Mouse (Mus musculus): Measurements from ENCODE around the gene Ranbp17. TPM values are rescaled to one million over a fixed set of nuclear protein-coding genes. Genes with fewer than 3 reads are reported as not detected.

The Ranbp17 gene
- polyA plus RNA-seq (2016; fragmentation: Nextera tagmentation; extraction: Ambion mirVana): 7.8 and 8.6 TPM in 2 replicates

DNA sequence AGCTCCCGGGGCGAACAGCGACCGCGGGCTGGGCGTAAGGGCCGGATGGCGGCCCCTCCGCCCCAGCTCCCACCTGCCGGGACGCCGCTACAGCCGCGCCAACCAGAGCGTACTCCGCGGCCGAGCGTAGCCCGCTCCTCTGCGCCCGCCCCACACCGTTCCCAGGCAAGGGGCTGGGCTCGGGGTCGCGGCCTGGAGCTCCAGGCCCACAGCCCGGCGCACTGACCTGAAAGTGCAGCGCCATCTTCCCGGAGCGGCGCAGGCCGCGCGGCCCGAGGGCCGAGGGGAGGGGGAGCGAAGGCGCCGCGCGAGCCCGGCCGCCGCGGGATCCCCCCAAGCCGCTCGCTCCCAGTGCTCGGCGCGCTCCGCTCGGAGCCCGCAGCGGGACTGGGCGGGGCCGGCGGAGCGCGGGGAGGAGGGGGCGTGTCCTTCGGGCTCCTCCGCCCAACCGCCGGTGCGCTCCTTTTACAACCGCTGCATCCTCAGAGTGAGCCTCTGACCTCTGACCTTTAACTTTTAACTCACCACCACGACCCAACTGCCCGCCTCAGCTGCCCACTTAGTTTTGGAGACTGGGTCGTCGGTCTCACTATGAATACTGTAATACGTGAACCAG, at the start of gene Ranbp17:
Gene Ranbp17 (minus strand): TSS at position 371 of the 616 bp plus-strand sequence.
- Histone ChIP-seq H3K36me3 (no peaks in the 10 kb centered on the region), H3K27me3 (ENCODE audit: low read depth, poor library complexity, severe bottlenecking) (no peaks in the 10 kb centered on the region), H3K4me1 (0 out of 2 replicates have a peak, but pooled peaks cover 3% of the 10 kb centered on the region), H3K4me3 (peak within 1 kb of the TSS; percentile 95), H3K27ac (peak within 1 kb of the TSS; percentile 95), H3K9me3 (replicated peaks) (no peaks in the 10 kb centered on the region)
- DNase-seq (ENCODE audit: low spot score): peak; percentile 82
- 2% methylated on average over 64 of the region's 72 CpGs for WGBS

DNA sequence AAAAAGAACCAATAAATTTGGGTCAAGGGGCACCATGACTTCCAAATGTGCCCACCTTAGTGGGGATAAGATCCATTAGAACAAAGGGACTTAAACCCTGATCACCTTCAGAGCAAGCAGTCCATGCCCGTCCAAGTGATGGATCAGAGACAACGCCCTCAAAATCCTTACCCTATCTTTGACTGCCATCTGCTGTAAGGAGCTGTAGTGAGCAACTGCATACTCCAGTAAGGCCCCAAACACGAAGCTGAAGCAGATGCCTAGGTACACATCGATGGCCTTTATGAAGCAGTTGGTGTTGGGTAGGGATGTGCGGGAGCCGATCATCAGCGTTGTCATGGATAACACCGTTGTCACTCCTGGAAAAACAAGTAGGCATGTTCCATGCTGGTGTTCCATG, 40.6 kb upstream of the Ranbp17 start:
- no peak for DNase-seq (ENCODE audit: low spot score)
- Histone ChIP-seq H3K4me3 (no peak overlapping the region), H3K4me1 (no peaks in the 10 kb centered on the region), H3K9me3 (replicated peaks) (no peaks in the 10 kb centered on the region), H3K27ac (no peak overlapping the region), H3K36me3 (no peaks in the 10 kb centered on the region), H3K27me3 (ENCODE audit: low read depth, poor library complexity, severe bottlenecking) (no peaks in the 10 kb centered on the region)
- 82% methylated on average over 8 of the region's 8 CpGs for WGBS

DNA sequence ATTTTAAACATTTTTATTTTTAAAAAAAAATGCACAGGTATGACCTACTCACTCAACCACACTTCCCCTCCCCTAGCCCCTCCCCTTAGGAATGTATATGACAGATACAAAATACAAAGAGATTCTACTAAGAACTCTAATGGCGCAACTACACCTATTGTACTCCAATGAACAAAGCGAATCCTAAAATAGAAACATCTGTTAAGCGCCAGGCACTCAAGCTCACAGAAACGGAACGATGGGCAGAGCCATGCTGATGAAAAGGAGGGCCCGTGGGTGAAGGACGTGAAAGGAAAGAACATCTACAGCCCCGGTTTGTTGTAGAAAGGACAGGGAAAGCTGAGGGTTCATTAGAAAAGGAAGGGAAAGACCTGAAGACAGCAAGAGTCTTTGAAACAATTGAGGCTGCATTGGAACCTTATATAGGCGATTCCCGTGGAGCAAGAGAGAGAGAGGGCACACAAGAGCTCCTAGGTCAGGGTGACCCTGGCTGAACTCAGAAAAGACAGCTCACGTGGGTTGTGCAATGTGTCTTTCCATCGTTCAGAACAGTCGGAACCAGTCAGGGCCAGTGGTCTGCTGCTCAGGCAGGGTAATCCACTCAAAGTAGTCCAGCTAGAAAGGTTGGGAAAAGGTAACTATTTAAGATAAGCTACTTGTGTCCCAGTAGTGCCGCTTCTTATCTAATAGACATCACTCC, 37.5 kb upstream of the Ranbp17 start:
- Histone ChIP-seq H3K9me3 (replicated peaks) (no peaks in the 10 kb centered on the region), H3K4me3 (no peak overlapping the region), H3K4me1 (no peaks in the 10 kb centered on the region), H3K36me3 (no peaks in the 10 kb centered on the region), H3K27me3 (ENCODE audit: low read depth, poor library complexity, severe bottlenecking) (no peaks in the 10 kb centered on the region), H3K27ac (no peak overlapping the region)
- DNase-seq (ENCODE audit: low spot score): no peak
- WGBS: 85% methylated on average over 14 of the region's 14 CpGs

DNA sequence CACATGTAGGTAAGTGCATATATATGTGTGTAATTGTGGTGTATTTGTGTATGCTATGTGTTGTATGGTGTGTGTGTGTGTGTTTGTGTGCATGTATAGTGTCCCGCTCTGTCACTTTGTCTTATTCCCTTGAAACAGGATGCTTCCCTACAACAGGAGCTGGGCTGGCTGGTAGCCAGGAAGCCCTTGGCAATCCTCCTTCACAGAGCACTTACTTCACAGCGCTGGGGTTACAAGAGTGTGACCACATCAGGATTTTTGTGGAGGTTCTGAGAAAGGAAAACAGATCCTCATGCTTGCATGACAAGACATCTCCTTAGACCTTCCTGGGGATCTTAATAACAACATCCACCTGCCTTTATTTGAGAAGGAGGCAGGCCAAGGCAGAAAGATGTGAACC, 33.8 kb upstream of the Ranbp17 start:
- Histone ChIP-seq H3K4me3 (no peak overlapping the region), H3K36me3 (no peaks in the 10 kb centered on the region), H3K9me3 (replicated peaks) (no peaks in the 10 kb centered on the region), H3K27ac (no peak overlapping the region), H3K27me3 (ENCODE audit: low read depth, poor library complexity, severe bottlenecking) (no peaks in the 10 kb centered on the region), H3K4me1 (no peaks in the 10 kb centered on the region)
- DNase-seq (ENCODE audit: low spot score): no peak
- 91% methylated on average over 2 of the region's 2 CpGs for WGBS

DNA sequence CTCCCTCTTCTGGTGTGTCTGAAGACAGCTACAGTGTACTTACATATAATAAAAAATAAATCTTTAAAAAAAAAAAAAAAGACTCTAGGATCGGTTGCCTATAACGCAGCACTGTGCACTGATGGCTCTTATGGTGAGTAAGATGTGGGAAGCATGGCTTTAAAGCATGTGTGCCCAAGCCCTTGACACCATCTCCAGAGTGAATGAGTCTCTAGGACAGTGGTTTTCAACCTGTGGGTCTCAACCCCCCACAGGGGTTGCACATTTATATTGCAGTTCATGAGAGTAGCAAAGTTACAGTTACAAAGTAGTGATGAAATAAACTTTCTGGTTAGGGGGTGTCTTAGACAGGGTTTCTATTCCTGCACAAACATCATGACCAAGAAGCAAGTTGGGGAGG, 31.4 kb upstream of the Ranbp17 start:
- Histone ChIP-seq H3K36me3 (no peaks in the 10 kb centered on the region), H3K4me3 (no peak overlapping the region), H3K27ac (no peak overlapping the region), H3K4me1 (no peaks in the 10 kb centered on the region), H3K27me3 (ENCODE audit: low read depth, poor library complexity, severe bottlenecking) (no peaks in the 10 kb centered on the region), H3K9me3 (replicated peaks) (no peaks in the 10 kb centered on the region)
- 97% methylated on average over 2 of the region's 2 CpGs for WGBS
- no peak for DNase-seq (ENCODE audit: low spot score)

DNA sequence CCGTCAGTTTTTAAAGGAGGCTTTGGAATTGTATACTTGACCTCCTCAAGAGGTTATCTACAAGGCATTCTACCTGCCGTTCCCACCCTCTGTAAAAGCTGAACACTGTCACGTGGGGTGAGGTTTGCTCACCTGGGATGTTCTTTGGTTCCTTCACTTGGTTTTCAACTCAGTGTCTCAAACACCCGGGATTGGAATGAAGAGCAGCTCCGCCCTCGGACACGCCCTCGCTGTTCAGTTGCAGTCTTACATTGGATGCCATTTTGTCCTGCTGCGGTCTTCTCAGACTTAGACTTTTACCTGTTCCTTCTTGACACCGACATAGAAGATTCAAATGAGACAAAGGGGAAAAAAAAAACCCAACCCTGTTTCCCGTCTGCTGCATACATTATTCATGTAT, 30.6 kb upstream of the Ranbp17 start:
- Histone ChIP-seq H3K27ac (no peak overlapping the region), H3K4me3 (no peak overlapping the region), H3K9me3 (replicated peaks) (no peaks in the 10 kb centered on the region), H3K36me3 (no peaks in the 10 kb centered on the region), H3K27me3 (ENCODE audit: low read depth, poor library complexity, severe bottlenecking) (no peaks in the 10 kb centered on the region), H3K4me1 (no peaks in the 10 kb centered on the region)
- DNase-seq (ENCODE audit: low spot score): no peak
- 69% methylated on average over 11 of the region's 11 CpGs for WGBS

DNA sequence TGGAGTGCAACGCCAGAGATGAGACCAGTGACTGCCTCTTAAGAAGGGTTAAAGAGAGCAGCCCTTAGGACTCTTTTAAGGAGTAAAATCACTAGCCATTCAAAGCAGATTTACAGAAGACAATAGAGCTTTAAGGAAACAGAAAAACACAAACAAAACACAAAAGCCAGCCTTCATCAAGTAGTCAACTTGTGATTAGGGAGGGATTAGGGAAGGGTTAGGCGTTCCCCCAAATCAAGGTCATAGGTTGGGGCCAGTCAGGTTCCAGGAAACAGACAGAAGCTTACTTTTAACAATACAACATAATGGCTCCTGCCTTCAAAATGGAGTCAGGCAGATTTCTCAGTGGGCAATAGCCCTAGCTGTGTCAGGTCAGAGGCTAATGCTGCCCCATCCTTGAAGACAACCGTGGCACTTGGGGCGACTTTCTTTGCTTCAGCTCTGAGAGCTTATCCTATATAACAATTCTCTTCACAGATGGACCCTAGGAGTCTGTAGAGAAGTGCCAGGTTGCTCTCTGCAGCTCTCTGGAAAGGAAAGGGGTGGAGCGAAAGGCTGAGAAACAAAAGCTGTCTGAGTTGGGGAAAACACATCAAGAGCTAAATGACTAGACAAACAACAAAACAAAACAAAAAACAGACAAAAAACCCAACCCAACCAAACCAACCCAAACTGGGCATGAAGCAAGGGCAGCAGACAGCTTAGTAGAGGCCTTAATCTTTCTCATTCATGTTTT, 24.0 kb upstream of the Ranbp17 start:
- no peaks in the 10 kb centered on the region for H3K9me3 ChIP-seq (replicated peaks)
- WGBS: 81% methylated on average over 5 of the region's 5 CpGs
- DNase-seq (ENCODE audit: low spot score): no peak

DNA sequence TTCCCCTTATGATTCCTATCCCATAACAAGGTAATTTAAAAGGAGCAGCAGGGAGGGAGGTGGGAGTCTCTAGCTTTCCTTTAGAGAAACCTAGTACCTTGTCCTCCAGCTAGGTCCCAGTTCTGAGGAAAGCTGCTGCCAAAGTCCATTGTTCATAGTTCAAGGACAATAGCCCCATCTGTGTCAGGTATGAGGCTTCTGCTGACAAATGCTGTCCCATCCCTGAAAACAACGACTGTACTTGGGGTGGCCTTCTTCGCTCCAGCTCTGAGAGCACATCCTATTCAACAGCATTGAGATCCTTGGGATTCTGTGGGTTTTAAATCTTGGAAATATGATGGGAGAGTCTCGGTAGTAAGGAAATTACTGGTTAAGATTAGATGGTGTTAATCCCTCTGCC, 23.1 kb upstream of the Ranbp17 start:
- DNase-seq (ENCODE audit: low spot score): no peak
- 91% methylated on average over 3 of the region's 3 CpGs for WGBS

More for the DNA sequence above, 24.0 kb upstream of the Ranbp17 start:
- Histone ChIP-seq H3K27ac (no peak overlapping the region), H3K4me3 (no peak overlapping the region), H3K4me1 (no peaks in the 10 kb centered on the region), H3K27me3 (ENCODE audit: low read depth, poor library complexity, severe bottlenecking) (no peaks in the 10 kb centered on the region), H3K36me3 (no peaks in the 10 kb centered on the region)

DNA sequence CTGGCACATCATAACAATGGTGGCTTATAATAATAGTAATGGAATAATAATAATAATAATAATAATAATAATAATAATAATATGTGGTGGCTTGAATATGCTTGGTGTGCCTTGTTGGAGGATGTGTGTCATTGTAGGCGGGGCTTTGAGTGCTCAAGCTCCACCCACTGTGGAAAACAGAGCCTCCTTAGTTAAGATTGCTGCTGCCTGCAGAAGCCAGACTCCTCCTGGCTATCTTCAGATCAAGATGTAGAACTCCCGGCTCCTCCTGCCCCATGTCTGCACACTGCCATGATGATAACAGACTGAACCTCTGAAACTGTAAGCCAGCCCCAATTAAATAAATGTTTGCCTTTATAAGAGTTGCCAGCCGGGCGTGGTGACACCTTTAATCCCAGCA, 21.0 kb upstream of the Ranbp17 start:
- H3K27me3 ChIP-seq (ENCODE audit: low read depth, poor library complexity, severe bottlenecking): no peaks in the 10 kb centered on the region
- no peaks in the 10 kb centered on the region for H3K9me3 ChIP-seq (replicated peaks)
- H3K4me1 ChIP-seq: peaks cover 6% of the 10 kb centered on the region; the same call in 1 of the 2 replicates
- H3K36me3 ChIP-seq: no peaks in the 10 kb centered on the region
- 90% methylated on average over 4 of the region's 4 CpGs for WGBS
- H3K27ac ChIP-seq: no peak overlapping the region
- no peak overlapping the region for H3K4me3 ChIP-seq
- no peak for DNase-seq (ENCODE audit: low spot score)

More for the DNA sequence above, 23.1 kb upstream of the Ranbp17 start:
- Histone ChIP-seq H3K9me3 (replicated peaks) (no peaks in the 10 kb centered on the region), H3K36me3 (no peaks in the 10 kb centered on the region), H3K27ac (no peak overlapping the region), H3K4me1 (0 out of 2 replicates have a peak, but pooled peaks cover under 1% of the 10 kb centered on the region), H3K4me3 (no peak overlapping the region), H3K27me3 (ENCODE audit: low read depth, poor library complexity, severe bottlenecking) (no peaks in the 10 kb centered on the region)

DNA sequence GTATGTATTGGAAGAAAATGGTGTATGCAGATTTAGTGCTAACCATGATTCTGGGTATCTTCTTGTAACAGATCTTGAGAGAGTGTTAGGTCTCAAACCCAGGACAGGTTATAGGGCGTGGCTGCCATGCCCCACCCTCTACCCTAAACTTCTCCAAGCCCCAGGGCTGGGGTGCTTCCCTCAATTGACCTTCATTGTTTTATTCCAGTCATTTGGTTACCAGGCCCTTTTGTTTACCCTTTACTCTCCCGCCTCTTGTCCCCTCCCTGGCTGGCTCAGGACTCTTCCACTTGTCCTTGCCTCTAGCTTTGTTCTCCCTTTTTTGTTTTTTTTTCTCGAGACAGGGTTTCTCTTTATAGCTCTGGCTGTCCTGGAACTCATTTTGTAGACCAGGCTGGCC, 20.0 kb upstream of the Ranbp17 start:
- Histone ChIP-seq H3K9me3 (replicated peaks) (no peaks in the 10 kb centered on the region), H3K4me1 (peaks cover 14% of the 10 kb centered on the region), H3K4me3 (no peak overlapping the region), H3K27me3 (ENCODE audit: low read depth, poor library complexity, severe bottlenecking) (no peaks in the 10 kb centered on the region), H3K27ac (no peak overlapping the region), H3K36me3 (no peaks in the 10 kb centered on the region)
- 57% methylated on average over 3 of the region's 3 CpGs for WGBS
- no peak for DNase-seq (ENCODE audit: low spot score)

DNA sequence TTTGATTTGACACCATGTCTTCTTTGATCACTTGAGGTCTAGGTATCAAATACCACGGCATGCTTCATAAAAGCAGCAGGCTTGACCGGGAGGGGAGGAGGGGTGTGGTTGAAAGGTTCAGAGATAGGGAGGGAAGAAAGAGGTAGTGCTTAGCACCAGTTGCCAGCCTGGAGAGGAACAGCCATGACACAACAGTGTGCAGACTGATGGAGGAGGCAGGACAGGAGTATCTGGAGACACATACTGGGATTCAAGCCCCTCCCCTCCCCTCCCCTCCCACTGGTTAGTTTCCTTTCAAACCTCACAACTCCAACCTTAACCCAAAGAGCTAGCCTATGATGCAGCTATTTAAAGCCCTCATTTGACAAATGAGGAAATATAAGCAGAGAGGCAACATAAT, 16.0 kb upstream of the Ranbp17 start:
- Histone ChIP-seq H3K27ac (no peak overlapping the region), H3K4me1 (peaks cover 19% of the 10 kb centered on the region), H3K27me3 (ENCODE audit: low read depth, poor library complexity, severe bottlenecking) (no peaks in the 10 kb centered on the region), H3K9me3 (replicated peaks) (no peaks in the 10 kb centered on the region), H3K4me3 (no peak overlapping the region), H3K36me3 (no peaks in the 10 kb centered on the region)
- peak; percentile 33 for DNase-seq (ENCODE audit: low spot score)
- WGBS: 36% methylated on average over 2 of the region's 2 CpGs

DNA sequence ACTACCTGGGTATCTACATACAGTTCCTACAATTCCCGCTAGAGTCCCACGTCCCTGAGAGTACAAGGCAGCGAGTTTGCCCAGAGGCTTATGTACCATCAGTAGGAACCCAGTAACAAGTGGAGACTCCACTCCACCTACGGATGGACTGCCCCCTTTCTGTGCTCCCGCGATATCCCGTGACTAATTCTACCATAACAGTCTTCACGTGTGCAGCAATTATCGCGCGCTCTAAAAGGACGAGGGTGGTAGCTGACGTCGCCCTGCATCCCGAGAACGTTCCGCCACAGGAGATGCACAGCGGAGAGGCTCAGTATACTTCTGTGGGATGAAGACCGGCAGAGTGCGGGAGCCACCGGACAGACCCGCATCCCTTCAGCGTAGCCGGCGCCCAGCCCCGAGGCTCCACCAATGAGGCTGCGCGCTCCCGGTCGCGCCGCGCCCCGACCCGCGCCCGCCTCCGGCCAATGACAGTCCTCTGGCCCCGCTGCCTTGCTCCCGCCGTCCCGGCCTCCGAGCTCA, 631 bp downstream of the Ranbp17 start:
- no peak for DNase-seq (ENCODE audit: low spot score)
- peak overlapping the region; percentile 95 for H3K27ac ChIP-seq
- no peaks in the 10 kb centered on the region for H3K36me3 ChIP-seq
- 0 out of 2 replicates have a peak, but pooled peaks cover 3% of the 10 kb centered on the region for H3K4me1 ChIP-seq
- WGBS: under 1% methylated on average over 43 of the region's 43 CpGs
- H3K9me3 ChIP-seq (replicated peaks): no peaks in the 10 kb centered on the region
- no peaks in the 10 kb centered on the region for H3K27me3 ChIP-seq (ENCODE audit: low read depth, poor library complexity, severe bottlenecking)
- H3K4me3 ChIP-seq: peak overlapping the region; percentile 95

DNA sequence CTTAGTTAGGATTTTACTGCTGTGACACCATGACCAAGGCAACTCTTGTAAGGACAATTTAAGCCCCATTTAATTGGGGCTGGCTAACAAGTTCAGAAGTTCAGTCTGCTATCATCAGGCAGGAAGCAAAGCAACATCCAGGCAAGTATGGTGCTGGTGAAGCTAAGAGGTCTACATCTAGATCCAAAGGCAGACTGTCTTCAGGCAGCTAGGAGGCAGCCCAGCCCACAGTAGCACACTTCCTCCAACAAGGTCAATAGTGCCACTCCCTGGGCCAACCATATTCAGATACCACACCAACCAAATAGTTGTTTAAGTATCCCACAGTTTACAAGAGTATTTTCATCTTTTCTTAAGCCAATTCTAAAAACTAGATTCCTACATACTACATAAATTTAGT, 4.1 kb downstream of the Ranbp17 start:
- no peaks in the 10 kb centered on the region for H3K9me3 ChIP-seq (replicated peaks)
- H3K4me3 ChIP-seq: no peak overlapping the region
- 0 out of 2 replicates have a peak, but pooled peaks cover 3% of the 10 kb centered on the region for H3K4me1 ChIP-seq
- no peaks in the 10 kb centered on the region for H3K36me3 ChIP-seq
- no peak for DNase-seq (ENCODE audit: low spot score)
- no peaks in the 10 kb centered on the region for H3K27me3 ChIP-seq (ENCODE audit: low read depth, poor library complexity, severe bottlenecking)
- no peak overlapping the region for H3K27ac ChIP-seq

All from limb, embryonic 10.5 days (tissue).